Mouse (Mus musculus): ENCODE results near the gene Fgd3.
A peak's percentile ranks its signal among the peaks of the same experiment; 100 is the strongest.

Gene Fgd3

GRCm38 (mm10) chr13:49341012-49341830, 21.1 kb upstream of the Fgd3 start, which contains the start of gene Bicd2:
Gene Bicd2 (plus strand): TSS chr13:49341585.
- peak; percentile 97 for DNase-seq (ENCODE audit: low read depth)

DNA sequence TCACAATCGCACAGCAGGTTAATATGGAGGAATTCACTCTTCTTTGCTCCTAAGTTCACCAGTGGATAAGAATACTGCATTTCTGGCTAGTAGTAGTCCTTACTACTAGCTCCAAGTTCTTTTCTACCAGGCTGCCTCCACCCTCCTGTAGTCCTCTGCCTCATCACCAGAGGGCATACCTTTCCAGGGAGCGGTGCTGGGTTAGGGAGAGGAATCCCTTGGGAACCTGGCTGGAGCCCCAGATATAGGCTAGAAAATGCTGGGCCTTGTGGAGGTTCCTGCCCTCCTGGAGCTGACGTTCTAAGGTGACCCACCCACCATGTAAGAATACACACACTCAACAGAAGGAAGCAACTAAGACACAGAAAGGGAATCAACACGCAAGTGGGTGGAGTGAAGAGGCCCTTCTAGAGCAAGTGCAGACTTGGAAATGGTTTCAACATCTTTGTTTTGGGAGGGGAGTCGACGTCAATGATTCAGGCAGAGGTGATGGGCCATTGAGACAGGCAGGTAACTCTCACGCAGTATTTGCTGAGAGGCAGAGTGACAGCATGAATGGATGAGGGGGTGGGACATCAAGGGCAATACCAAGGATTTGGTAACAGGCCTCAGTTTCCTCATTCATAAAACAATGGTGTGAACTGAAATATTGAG, 18.9 kb upstream of the Fgd3 start:
- DNase-seq (ENCODE audit: low read depth): no peak

- no peak for DNase-seq (ENCODE audit: low read depth)
These were observed 15.2 kb upstream of the Fgd3 start for GRCm38 (mm10) chr13:49335077-49335982.

DNA sequence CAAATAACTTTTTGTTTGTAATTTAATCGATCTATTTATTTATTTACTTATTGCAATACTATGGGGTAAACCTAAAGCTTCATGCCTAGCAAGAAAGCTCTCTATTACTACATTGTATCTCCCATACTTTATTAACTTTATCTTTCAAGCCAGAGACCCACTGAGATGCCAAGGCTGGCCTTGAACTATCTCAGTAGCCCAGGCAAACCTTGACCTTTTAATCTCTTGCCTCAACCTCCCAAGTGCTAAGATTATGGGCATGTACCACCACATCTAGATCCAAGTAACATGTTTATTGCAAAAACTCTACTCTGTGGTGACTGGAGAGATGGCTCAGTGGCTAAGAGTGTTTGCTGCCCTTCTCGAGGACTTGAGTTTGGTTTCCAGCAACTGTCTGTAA, 13.1 kb upstream of the Fgd3 start:
- DNase-seq (ENCODE audit: low read depth): no peak

DNA sequence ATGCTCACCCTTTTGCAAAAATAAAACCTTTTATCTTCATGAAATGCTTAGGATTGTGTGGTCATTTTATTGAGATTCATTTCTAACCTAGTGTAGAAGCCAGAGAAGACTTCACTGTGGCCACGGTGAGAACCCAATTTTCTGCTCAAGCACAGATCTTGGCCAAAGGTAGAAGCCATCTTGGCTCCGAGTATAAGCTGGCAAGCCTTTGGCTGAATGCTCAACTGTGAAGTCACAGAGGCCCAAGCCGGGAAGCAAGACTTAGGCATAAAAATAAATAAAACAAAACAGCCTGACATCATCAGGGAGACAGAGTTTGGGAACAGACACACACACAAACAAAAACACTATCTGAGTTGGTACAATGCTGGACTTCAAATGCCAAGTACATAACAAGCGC, 8.0 kb upstream of the Fgd3 start:
- no peak for DNase-seq (ENCODE audit: low read depth)

GRCm38 (mm10) chr13:49326246-49327206, 6.4 kb upstream of the Fgd3 start:
- no peak for DNase-seq (ENCODE audit: low read depth)

GRCm38 (mm10) chr13:49324871-49325270, 4.8 kb upstream of the Fgd3 start:
- DNase-seq (ENCODE audit: low read depth): no peak

- no peak for DNase-seq (ENCODE audit: low read depth)
These were observed 2.6 kb upstream of the Fgd3 start for GRCm38 (mm10) chr13:49322739-49323138.

GRCm38 (mm10) chr13:49322169-49322568, 2.1 kb upstream of the Fgd3 start:
- no peak for DNase-seq (ENCODE audit: low read depth)

DNA sequence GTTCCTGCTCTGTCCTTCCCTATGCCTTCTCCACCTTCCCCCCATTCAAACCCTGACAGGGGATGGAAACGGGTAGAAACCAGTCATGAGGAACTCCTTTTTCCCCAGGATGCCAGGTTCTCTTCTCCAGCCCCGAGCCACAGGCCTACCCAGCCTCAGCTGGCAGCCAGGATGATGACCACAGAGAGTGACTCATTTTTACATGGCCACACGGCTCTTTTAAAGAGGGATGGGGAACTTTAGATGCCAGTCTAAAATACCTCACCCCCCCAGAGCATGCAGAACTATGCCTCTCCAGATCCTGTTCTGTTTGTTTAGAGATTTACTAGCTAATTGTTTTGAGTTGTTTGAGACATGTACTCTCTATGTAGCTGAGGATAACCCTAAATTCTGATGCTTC, 1.3 kb upstream of the Fgd3 start:
- no peak for DNase-seq (ENCODE audit: low read depth)

- DNase-seq (ENCODE audit: low read depth): no peak
These were observed 403 bp upstream of the Fgd3 start for GRCm38 (mm10) chr13:49320514-49320913.

GRCm38 (mm10) chr13:49317914-49318313, 2.2 kb downstream of the Fgd3 start:
- no peak for DNase-seq (ENCODE audit: low read depth)

- no peak for DNase-seq (ENCODE audit: low read depth)
These were observed 2.6 kb downstream of the Fgd3 start for GRCm38 (mm10) chr13:49317508-49317907.

- DNase-seq (ENCODE audit: low read depth): no peak
These were observed 3.5 kb downstream of the Fgd3 start for GRCm38 (mm10) chr13:49316386-49317162.

GRCm38 (mm10) chr13:49311642-49312041, 8.5 kb downstream of the Fgd3 start:
- DNase-seq (ENCODE audit: low read depth): no peak

GRCm38 (mm10) chr13:49309501-49309900, 10.6 kb downstream of the Fgd3 start:
- DNase-seq (ENCODE audit: low read depth): no peak

DNA sequence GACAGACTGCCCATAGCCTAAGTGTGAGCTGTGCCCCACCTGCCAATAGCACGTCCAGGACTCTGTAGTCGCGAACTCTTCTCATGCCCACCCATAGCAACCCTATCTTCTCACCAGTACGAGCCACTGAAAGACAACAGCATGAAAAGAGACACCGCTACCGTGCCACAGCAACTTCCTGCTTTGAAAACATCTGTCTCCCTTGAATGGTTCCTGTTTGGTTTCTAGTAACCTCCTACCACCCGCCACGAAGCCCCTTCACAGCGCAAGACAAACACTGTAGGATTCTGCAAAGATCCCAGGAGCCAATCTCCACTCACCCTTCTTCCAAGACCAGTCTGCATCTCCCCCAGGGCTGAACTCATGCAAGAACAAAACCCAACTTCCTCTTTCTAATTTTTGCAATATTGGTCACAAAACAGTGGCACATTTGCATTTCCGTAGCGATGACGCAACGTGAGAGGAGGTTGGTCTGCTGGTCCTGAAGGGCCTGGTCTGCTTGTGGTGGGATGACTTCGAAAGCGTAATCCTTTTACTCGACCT, 11.2 kb downstream of the Fgd3 start:
- no peak for DNase-seq (ENCODE audit: low read depth)

DNA sequence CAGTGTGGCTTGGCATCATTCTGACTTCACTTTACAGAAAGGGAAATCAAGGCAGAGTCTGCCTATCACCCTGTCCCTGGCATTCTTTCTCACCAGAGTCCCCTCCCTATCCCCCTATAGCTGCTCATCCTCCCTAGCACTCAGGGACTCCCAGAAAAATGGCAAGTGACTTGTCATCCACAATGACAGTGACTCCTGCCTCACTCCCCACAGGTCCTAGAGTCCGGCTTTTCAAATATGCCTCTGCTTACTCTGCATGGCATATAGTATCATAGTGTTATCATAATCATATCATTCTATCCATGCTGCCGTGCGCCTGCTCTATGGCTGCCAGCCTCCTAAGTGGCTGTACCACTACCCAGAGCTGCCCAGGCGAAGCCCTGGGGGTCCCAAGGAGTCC, 11.9 kb downstream of the Fgd3 start:
- DNase-seq (ENCODE audit: low read depth): no peak

DNA sequence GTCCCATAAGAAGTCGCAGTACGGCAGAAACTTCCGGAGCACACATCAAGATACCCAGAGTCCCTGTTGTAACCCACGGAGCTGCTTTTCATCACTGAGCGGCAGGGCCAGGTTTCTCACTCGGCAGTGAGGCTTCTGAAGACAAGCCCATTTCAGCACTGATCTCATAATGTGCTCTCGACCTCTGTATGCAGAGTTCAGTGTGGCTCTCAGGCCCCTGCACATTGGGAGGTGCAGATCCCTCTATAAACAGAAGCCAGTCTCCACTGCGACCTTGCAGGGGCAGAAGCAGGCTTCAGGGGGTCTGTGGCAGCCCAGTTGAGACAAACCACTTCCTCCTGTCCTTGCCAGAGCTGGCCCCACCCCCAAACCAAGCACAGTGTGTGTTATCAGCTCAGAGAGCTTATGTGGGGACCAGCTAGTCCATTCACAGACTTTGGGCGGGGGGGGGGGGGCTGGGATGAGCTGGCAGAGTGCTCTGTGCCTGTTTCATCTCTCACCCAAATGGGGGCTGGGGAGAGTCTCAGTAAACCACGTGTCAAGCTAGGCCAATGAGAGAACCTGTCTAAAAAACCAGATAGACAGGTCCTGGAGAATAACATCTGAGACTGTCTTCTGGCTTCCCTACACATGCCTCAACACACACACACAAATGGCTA, 12.7 kb downstream of the Fgd3 start:
- no peak for DNase-seq (ENCODE audit: low read depth)
